Mouse (Mus musculus) testis, adult 2 months (tissue): ENCODE measurements around the gene Cadps2. TPM values are rescaled to one million over a fixed set of nuclear protein-coding genes. Genes with fewer than 3 reads are reported as not detected.

Experiments used
- H3K27ac ChIP-seq: fragments of 200-500 bp; 2 replicates; pipeline ENCODE4 v1.5.1; 2012; ENCODE audit warnings: low read depth, low read length; ENCODE audit not compliant: control insufficient read depth, insufficient read depth
- H3K27me3 ChIP-seq: fragments of 200-500 bp; 2 replicates; pipeline ENCODE4 v1.6.1; 2012; ENCODE audit warnings: mild to moderate bottlenecking, low read length, moderate library complexity; ENCODE audit not compliant: control insufficient read depth, insufficient read depth
- H3K36me3 ChIP-seq: fragments of 200-500 bp; 2 replicates; pipeline ENCODE4 v1.6.1; 2012; ENCODE audit warnings: mild to moderate bottlenecking, low read length; ENCODE audit not compliant: control insufficient read depth, insufficient read depth
- H3K4me1 ChIP-seq: fragments of 200-500 bp; 2 replicates; pipeline ENCODE4 v1.6.1; 2012; ENCODE audit warnings: low read length; ENCODE audit not compliant: control insufficient read depth, insufficient read depth
- H3K4me3 ChIP-seq: fragments of 200-500 bp; 2 replicates; pipeline ENCODE4 v1.5.1; 2012; ENCODE audit warnings: low read depth, mild to moderate bottlenecking, low read length, moderate library complexity, mixed read lengths; ENCODE audit not compliant: control insufficient read depth
- CTCF ChIP-seq: fragments of 200-500 bp; IDR thresholded peaks from 2 replicates; pipeline ENCODE4 v1.5.1; 2012; ENCODE audit warnings: low read depth, mild to moderate bottlenecking, inconsistent platforms, low read length, moderate library complexity; ENCODE audit not compliant: control insufficient read depth, insufficient read depth, insufficient replicate concordance
- POLR2A ChIP-seq: fragments of 200-500 bp; IDR thresholded peaks from 2 replicates; pipeline ENCODE4 v1.6.1; 2012; ENCODE audit warnings: low read depth, mild to moderate bottlenecking, inconsistent platforms, low read length, moderate library complexity; ENCODE audit not compliant: control insufficient read depth
- polyA plus RNA-seq: library from polyadenylated mRNA; depleted of rRNA; stranded (reverse); fragments of >200 nt; gene quantifications from 2 replicates; pipeline ENCODE4 v1.2.3, GENCODE M21; 2012

Gene Cadps2
- polyA plus RNA-seq, 1 experiment: 0.77 TPM

GRCm38 (mm10) chr6:23762204-23762603 lies 77.0 kb downstream of the Cadps2 start:
- Histone ChIP-seq H3K36me3 (no peaks in the 10 kb centered on the region), H3K4me1 (no peaks in the 10 kb centered on the region), H3K4me3 (no peak overlapping the region), H3K27ac (no peak overlapping the region), H3K27me3 (no peaks in the 10 kb centered on the region)
- TF ChIP-seq POLR2A: no peak
- TF ChIP-seq CTCF: no peak

GRCm38 (mm10) chr6:23758249-23758648 lies 81.0 kb downstream of the Cadps2 start:
- TF ChIP-seq POLR2A (no peak), CTCF (no peak)
- Histone ChIP-seq H3K4me1 (no peaks in the 10 kb centered on the region), H3K27ac (no peak overlapping the region), H3K27me3 (no peaks in the 10 kb centered on the region), H3K36me3 (no peaks in the 10 kb centered on the region), H3K4me3 (no peak overlapping the region)

GRCm38 (mm10) chr6:23748823-23749222 lies 90.4 kb downstream of the Cadps2 start:
- Histone ChIP-seq H3K27ac (no peak overlapping the region), H3K4me3 (no peak overlapping the region), H3K36me3 (no peaks in the 10 kb centered on the region), H3K27me3 (no peaks in the 10 kb centered on the region), H3K4me1 (no peaks in the 10 kb centered on the region)
- no peak for TF ChIP-seq POLR2A
- no peak for TF ChIP-seq CTCF

GRCm38 (mm10) chr6:23740010-23740409 lies 99.2 kb downstream of the Cadps2 start:
- H3K4me3 ChIP-seq: no peak overlapping the region
- H3K36me3 ChIP-seq: no peaks in the 10 kb centered on the region
- no peak overlapping the region for H3K27ac ChIP-seq
- TF ChIP-seq CTCF (no peak), POLR2A (no peak)
- no peaks in the 10 kb centered on the region for H3K4me1 ChIP-seq
- H3K27me3 ChIP-seq: no peaks in the 10 kb centered on the region

- no peaks in the 10 kb centered on the region for H3K27me3 ChIP-seq
- no peaks in the 10 kb centered on the region for H3K36me3 ChIP-seq
- no peak overlapping the region for H3K27ac ChIP-seq
- no peaks in the 10 kb centered on the region for H3K4me1 ChIP-seq
- no peak for TF ChIP-seq POLR2A
- H3K4me3 ChIP-seq: no peak overlapping the region
These were observed 106.5 kb downstream of the Cadps2 start for GRCm38 (mm10) chr6:23732750-23733149.

- no peaks in the 10 kb centered on the region for H3K36me3 ChIP-seq
- no peaks in the 10 kb centered on the region for H3K27me3 ChIP-seq
- TF ChIP-seq CTCF (no peak), POLR2A (no peak)
- H3K4me1 ChIP-seq: no peaks in the 10 kb centered on the region
- no peak overlapping the region for H3K4me3 ChIP-seq
- no peak overlapping the region for H3K27ac ChIP-seq
These were observed 110.6 kb downstream of the Cadps2 start for GRCm38 (mm10) chr6:23728620-23729019.

GRCm38 (mm10) chr6:23723697-23724096 lies 115.5 kb downstream of the Cadps2 start:
- no peak overlapping the region for H3K4me3 ChIP-seq
- no peak overlapping the region for H3K27ac ChIP-seq
- H3K36me3 ChIP-seq: no peaks in the 10 kb centered on the region
- no peaks in the 10 kb centered on the region for H3K4me1 ChIP-seq
- no peaks in the 10 kb centered on the region for H3K27me3 ChIP-seq
- TF ChIP-seq POLR2A: no peak
- TF ChIP-seq CTCF: no peak

GRCm38 (mm10) chr6:23720401-23720800 lies 118.8 kb downstream of the Cadps2 start:
- Histone ChIP-seq H3K36me3 (no peaks in the 10 kb centered on the region), H3K27me3 (no peaks in the 10 kb centered on the region), H3K4me1 (no peaks in the 10 kb centered on the region), H3K4me3 (no peak overlapping the region), H3K27ac (no peak overlapping the region)
- TF ChIP-seq CTCF (no peak), POLR2A (no peak)
